Mouse (Mus musculus): Measurements from ENCODE around the gene Trpv1.

Trpv1 gene

GRCm38 (mm10) chr11:73233992-73234391, at the start of gene Trpv1:
Gene Trpv1 (plus strand): TSS chr11:73234292.
- no peak for DNase-seq

DNA sequence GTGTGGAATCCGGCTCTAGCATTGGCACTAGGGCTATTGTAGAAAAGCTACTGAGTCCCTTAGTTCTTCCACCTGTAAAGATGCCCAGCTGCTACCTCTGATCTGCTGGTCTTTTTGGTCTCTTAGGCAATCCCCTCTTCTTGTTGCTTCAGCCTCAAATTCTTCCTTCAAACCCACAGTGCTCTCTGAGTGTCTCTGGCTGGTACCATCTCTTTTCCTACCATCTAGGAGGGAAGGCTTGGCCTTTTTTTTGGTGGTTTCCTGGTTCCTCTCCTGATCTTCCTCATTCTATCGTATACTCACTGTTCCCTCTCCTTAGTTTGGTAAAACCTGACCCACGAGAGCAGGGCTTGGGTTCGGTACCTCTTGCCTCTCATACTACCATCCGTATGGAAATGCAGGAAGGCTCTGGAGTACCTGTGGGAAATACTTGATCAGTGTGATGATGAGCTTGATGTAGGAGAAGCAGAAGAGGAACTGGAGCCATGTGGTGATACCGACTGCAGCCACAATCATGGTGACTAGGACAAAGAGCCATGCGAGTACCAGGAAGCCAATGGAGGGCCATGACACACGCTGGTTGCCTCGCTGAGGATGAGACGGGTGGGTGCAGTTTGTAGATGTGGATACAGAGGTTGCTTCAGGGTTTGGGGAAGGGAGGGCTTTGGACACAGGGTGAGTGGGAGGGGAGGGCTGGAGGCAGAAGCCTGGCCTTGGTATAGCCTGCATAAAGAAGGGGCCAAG, 48.0 kb upstream of the Trpv1 start:
- no peak for DNase-seq

GRCm38 (mm10) chr11:73187231-73187630, 46.9 kb upstream of the Trpv1 start:
- DNase-seq: peak; percentile 62 to 66

DNA sequence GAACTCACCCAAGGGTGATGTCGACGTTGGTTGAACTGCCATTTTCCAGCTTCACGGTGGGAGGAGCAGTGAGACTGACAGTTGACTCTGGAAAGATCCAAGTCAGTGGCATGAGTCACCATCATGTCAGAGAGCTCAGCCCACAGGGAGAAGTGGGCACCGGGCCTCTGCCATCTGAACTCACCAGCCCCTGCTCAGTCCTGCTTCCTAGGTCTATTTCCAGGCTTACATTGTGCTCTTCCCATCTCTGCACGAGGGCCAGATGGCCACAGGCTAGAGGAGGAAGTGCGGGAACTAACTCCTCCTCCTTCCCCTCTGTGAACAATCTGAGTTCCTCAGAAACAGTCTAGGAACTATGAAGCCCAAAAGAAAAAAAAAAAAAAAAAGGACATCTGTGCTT, 41.0 kb upstream of the Trpv1 start:
- no peak for DNase-seq

DNA sequence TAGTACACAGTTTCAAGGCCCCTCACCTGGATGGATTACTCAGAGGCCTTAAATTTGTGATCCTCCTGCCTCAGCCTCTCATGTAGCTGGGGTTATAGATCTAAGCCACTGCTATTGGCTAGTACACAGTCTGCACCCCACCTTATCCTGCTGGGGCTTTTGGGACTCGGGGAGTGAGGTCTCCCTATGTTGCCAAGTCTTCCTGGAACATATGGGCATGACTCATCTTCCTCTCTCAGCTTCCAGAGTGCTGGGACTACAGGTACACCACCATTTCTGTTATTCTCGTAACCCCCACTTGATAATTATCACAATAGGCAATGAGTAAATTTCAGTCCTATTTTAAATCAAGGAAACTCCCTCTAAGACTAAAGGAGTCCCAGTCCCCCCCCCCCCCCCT, 39.6 kb upstream of the Trpv1 start:
- no peak for DNase-seq

GRCm38 (mm10) chr11:73198190-73198589, 35.9 kb upstream of the Trpv1 start:
- DNase-seq: no peak

DNA sequence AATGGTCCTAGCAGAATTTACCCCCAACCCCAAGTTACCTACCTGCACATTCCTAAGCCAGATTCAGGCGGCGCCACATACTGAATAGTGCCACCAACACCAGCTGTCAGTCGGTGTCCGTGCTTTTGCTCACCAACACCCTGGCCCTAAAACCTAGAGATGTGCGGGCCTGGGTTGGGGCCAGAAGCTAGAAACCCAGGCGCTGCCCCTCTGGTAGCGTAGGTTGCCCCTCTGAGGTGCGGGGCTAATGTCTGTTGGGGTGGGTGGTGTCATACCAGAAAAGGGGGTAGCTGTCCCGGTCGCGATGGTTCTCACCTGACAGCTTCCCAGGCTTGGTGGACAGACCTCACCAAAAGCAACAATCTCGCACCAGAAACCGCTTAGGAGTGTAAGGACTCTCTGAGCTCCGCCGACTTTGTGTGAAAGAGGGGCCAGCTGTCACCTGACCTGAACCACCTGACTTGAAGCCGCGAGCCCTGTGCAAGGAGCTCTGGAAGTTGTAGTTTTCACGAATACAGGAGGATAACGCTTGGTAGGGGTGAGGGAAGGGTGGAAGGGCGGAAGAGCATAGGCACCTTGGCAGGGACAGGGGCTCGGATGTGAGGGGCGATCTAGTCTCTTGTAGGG, 35.4 kb upstream of the Trpv1 start, which contains the start of gene Ctns:
Gene Ctns, minus strand, starts transcription at position 440 of the 627 bp plus-strand sequence.
- DNase-seq: peak; percentile 86 to 92

- peak; percentile 96 to 98 for DNase-seq
These were observed 34.8 kb upstream of the Trpv1 start, which contains the start of gene Shpk for GRCm38 (mm10) chr11:73199230-73199712. Gene Shpk (plus strand): TSS chr11:73199460.

GRCm38 (mm10) chr11:73199879-73200278, 34.2 kb upstream of the Trpv1 start:
- DNase-seq: peak; percentile 53 to 58

DNA sequence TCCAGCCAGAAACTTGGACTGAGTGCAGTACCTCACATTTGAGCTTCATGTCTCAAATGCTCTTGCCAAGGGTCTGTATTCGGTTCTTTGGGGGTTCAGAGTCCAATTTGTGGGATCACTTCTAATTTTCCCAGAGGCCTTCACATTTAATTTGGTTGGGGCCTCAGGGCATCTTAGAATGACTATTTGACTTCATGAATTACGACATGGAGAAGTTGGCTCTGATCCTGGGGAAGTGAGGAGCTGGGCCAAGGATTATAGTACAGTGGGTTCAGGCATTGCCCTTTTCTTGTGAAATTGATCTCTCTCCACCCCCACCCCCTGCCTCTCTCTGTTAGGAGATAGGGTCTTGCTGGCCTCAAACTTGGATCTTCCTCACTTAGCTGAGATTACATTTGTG, 33.1 kb upstream of the Trpv1 start:
- peak; percentile 51 to 57 for DNase-seq

DNA sequence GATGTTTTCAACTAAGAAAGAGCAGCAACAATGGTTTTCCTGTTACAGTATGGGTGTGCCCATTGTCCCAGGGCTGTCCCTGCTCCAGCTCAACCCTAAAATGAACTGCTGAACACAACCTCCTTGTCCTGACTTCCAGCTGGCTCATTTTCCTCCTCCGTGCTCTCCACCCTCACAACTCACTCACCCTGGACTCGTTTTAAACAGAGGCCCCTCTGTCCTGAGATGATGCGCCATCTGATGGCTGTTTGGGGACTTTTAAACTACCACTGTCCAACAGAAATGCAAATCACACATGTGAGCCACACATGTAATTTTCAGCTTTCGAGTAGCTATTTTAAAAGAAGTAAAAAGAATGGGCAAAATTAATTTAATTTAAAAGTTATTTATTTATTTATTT, 32.5 kb upstream of the Trpv1 start:
- DNase-seq: no peak

- DNase-seq: no peak
These were observed 30.2 kb upstream of the Trpv1 start for GRCm38 (mm10) chr11:73203895-73204294.

- DNase-seq: no peak
These were observed 28.9 kb upstream of the Trpv1 start for GRCm38 (mm10) chr11:73205194-73205593.

GRCm38 (mm10) chr11:73207621-73208020, 26.5 kb upstream of the Trpv1 start:
- DNase-seq: peak in 1 of 2 experiments; percentile 50

DNA sequence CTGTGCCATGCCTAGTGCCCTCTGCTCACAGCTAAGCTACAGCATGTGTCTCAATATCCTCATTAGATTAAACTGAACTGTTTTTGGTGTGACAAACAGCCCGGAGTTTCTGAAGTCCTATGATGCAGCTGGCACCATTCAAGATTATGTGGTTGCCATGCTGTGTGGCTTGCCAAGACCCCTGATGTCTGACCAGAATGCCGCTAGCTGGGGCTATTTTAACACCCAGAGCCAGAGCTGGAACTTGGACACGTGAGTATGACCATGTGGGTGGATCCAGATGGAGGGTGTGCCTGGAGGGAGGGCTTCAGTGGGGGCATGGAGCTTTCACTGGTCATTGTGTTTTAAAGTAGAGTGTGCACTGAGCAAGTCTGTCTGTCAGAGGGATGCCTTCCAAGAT, 20.1 kb upstream of the Trpv1 start:
- DNase-seq: no peak

GRCm38 (mm10) chr11:73219671-73220070, 14.4 kb upstream of the Trpv1 start:
- no peak for DNase-seq

DNA sequence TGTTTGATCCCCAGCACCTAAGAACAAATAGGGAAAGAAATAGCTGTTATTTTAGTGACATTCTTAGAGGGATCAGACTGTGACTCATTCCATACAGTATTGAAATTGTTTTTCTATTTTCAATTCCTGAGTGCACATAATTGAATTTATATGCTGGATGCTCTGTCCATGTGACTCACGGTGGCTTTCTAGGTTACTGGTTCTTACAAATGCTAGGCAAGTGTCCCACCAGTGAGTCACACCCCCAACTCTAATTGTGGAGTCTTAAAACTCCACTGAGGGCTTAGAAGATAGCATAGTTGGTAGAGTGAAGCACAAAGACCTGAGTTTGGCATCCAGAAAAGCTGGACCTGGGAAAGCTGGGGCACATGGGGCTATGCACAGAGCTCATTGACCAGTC, 13.4 kb upstream of the Trpv1 start:
- no peak for DNase-seq

DNA sequence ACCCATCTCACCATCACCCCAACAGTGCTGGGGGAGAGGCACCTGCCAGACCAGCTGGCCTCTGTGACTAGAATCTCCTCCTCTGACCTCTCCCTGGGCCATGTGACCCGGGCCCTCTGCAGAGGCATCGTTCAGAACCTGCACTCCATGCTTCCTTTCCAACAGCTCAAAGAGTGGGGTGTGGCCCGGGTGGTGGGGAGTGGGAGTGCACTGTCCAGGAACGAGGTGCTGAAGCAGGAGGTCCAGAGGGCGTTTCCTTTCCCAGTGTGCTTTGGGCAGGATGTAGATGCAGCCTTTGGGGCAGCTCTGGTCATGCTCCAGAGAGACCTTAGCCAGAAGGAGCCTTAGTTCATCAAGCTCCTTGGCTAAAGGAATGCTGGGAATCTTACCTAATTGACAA, 11.2 kb upstream of the Trpv1 start:
- no peak for DNase-seq

DNA sequence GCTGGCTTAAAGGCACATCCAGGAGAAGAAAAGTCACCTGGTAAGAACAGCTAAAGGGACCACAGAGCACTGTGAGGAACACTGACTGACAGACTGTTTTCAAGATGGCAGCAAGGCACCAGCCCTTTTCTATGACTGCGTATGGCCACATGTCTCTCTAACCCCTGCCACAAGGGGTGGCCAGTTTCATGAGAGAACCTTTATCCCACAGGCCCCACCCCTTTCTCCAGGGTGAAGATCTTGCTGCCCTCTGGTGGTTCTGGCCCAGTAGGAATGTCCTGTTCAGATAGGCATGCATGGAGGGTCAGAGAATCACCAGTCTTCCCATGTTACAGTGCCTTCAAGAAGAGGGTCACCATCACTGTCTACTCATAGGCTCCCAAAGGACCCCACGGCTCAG, 10.1 kb upstream of the Trpv1 start:
- peak; percentile 60 to 73 for DNase-seq

DNA sequence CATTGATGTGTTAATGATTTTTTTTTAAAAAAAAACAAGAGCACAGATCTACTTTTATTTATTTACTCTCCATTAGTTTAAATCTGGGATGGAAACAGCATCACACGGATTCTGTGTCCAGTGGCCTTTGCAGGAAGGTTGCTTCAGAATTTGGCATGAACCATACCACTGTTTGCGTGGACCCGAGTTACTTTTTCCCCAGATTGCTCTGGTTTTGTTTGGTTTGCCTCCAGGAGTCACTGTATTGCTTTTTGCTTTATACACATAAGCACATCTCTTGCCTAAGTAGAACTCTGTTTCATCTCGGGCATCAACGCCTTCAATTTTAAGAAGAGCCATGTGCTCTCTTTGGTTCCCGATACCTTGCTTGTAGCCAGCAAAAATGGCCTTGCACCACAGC, 8.2 kb upstream of the Trpv1 start:
- no peak for DNase-seq

DNA sequence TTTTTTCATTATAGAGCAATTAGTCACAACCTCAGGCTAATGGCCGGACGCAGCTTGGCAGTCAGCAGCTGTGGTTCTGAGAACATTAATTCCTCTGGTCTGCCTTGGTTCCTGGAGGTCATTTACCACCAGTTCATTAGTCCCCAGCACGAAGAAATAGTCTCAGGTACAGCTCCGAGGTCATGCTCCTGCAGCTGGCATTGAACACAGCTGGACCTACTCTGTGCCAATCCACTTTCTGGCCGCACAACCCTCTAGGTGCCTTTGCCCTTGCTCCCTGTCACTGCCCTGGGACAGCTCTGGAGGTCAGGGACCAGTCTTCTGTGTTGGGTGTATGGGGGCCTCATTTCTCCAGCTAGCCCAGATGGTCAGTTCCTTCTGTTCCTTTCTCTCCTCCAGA, 5.2 kb upstream of the Trpv1 start:
- DNase-seq: peak in 1 of 2 experiments; percentile 9

- DNase-seq: no peak
These were observed 4.0 kb upstream of the Trpv1 start for GRCm38 (mm10) chr11:73230081-73230480.

DNA sequence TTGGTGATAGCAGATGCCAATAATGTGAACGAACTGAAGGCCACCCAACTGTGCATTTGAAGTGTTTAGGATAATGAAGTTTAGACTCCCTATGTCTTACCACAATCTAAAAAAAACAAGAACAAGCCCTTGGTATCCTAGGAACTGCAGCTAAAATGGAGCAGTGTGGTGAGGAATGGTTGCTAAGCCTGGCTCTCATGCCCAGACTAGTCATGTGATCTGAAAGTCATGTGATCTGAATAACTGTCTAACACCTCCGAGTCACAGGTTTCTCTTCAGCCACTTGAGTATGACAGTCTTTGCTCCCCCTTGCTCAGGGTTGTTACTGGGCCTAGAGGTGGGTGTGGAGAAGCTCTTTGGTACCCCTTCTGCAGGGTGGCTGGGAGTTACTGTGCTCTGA, 1.6 kb upstream of the Trpv1 start:
- no peak for DNase-seq

DNA sequence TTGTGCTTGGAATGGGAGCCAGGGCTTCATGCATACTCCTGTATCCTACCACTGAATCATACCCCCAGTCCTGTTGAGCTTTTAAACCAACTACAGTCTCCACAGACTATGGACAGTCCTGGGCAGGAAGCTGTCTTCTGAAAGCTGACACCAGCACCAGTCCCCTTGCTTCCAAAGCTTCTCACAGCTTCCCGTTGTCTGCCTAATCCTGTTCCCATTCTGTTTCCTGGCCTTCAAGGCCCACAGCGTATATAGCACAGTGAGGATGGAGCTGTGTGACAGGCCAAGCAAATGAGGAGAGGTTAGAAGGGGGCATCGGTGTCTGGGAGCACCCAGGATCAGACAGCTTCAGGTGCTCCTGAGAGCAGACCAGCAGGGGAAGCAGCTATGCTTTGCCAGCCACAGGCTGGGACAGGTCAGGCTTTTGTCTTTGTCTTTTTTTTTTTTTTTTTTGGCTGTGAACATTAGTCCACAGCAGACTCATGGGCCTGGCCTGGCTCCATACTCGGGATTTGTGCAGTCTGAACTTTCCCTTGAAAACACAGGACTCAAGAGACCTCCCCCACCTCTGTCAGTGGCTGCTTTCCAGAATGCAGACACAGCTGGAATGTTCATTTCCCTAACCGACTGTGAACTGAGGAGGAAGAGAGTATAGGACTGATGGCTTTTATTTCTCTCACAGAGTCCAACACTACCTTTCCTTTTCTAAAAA, 2.1 kb downstream of the Trpv1 start:
- peak; percentile 73 to 81 for DNase-seq
